Comparison of ENCODE assay signal across 30 mouse cellular contexts in the genomic region with DNA sequence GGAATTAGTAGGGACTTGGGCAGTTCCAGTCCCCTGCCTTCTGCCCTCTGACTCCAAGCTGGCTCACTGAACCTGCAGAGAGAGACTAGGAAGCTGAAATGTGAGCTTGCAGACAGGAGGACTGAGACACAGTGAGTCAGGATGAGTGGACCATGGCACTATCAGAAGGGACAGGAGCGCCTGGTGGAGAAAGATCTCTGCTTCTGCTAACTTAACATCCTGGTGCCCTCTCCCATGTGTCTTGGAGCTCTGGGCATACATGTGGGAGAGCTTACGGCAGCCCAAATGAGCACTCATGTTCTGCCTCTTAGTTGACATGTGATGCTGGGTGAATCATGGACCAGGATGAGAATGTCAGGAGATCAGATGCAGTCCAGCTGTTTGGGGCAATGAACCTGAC. TPM values are rescaled to one million over a fixed set of nuclear protein-coding genes. Genes with fewer than 3 reads are reported as not detected.
DNase-seq lines count a peak whose midpoint lies in the region; ATAC-seq lines count a peak whose summit lies in the region.
"Had no signal": no experiment of that assay in that cellular context is flagged by ENCODE, and none has a peak within 500 bp of the region (broad histone marks: within the 10 kb centered on the region; RNA-seq: fewer than 3 reads in every experiment).

No protein-coding gene starts in this region.

- 62% methylated on average over 2 of the region's 2 CpGs for WGBS in kidney, embryonic 15.5 days
- 61% methylated on average over 2 of the region's 2 CpGs for WGBS in liver, embryonic 15.5 days (ENCODE audit: insufficient replicate concordance)

- H3K4me2 ChIP-seq in kidney, embryonic 15.5 days, result no peak overlapping the region
- H3K4me2 ChIP-seq in liver, embryonic 15.5 days, result peak overlapping the region; percentile 41
- H3K4me2 ChIP-seq: forebrain, embryonic 12.5 days; lung, embryonic 14.5 days; midbrain, embryonic 13.5 days; stomach, embryonic 15.5 days had no signal

- H3K9ac ChIP-seq in kidney, embryonic 15.5 days, result no peak overlapping the region
- H3K9ac ChIP-seq in liver, embryonic 15.5 days, result peak overlapping the region; percentile 23; the same call in 1 of the 2 replicates
- H3K9ac ChIP-seq: forebrain, embryonic 12.5 days; lung, embryonic 14.5 days; midbrain, embryonic 13.5 days; stomach, embryonic 15.5 days had no signal

- H3K4me3 ChIP-seq in kidney, embryonic 15.5 days (replicated peaks), result no peak overlapping the region
- H3K4me3 ChIP-seq in liver, embryonic 15.5 days (replicated peaks), result no peak overlapping the region
- H3K4me3 ChIP-seq: erythroblast, embryonic 14.5 days; forebrain, embryonic 12.5 days; midbrain, embryonic 13.5 days; stomach, embryonic 15.5 days had no signal

- H3K36me3 ChIP-seq in kidney, embryonic 15.5 days, result no peaks in the 10 kb centered on the region
- no peaks in the 10 kb centered on the region for H3K36me3 ChIP-seq in liver, embryonic 15.5 days (replicated peaks)
- H3K36me3 ChIP-seq: forebrain, embryonic 12.5 days; midbrain, embryonic 13.5 days; stomach, embryonic 15.5 days had no signal

- DNase-seq in kidney, adult 11 months, result no peak
- peak; percentile 75 for DNase-seq in 3T3-L1 (ENCODE audit: low read depth, low spot score)
- DNase-seq in NIH3T3 (ENCODE audit: low read depth), result peak; percentile 67
- no peak for DNase-seq in layer of hippocampus, adult 11-12 months (ENCODE audit: low spot score)
- DNase-seq in B cell, adult 2 months, result no peak
- DNase-seq in MN1 (ENCODE audit: low spot score), result no peak
- DNase-seq: adrenal gland, postnatal 36 days; cerebellum, adult 18-20 months; cerebellum, postnatal 10 days; gastrocnemius, postnatal 10 days; kidney, adult 9 months; kidney, postnatal 25 days; left cerebral cortex, postnatal 4 days; lung, embryonic 14.5 days; lung, postnatal 14 days; retina, postnatal 1 day; right cerebral cortex, postnatal 14 days; thymus, postnatal 14 days had no signal

- 0 out of 2 replicates have a peak, but pooled peaks have one; percentile 52 for ATAC-seq in kidney, embryonic 15.5 days (replicated peaks; ENCODE audit: low FRiP score)
- peak; percentile 53 for ATAC-seq in liver, embryonic 15.5 days (ENCODE audit: insufficient read depth)
- ATAC-seq: hindbrain, postnatal 0 days; intestine, embryonic 16.5 days; midbrain, embryonic 13.5 days had no signal

- peaks cover 26% of the 10 kb centered on the region for H3K4me1 ChIP-seq in kidney, embryonic 15.5 days
- H3K4me1 ChIP-seq in liver, embryonic 15.5 days (replicated peaks), result peaks cover 78% of the 10 kb centered on the region

- H3K9me3 ChIP-seq in kidney, embryonic 15.5 days (replicated peaks), result no peaks in the 10 kb centered on the region
- no peaks in the 10 kb centered on the region for H3K9me3 ChIP-seq in liver, embryonic 15.5 days (replicated peaks)
- H3K9me3 ChIP-seq: forebrain, embryonic 12.5 days; midbrain, embryonic 13.5 days; stomach, embryonic 15.5 days had no signal

- H3K27ac ChIP-seq in kidney, embryonic 15.5 days, result peak overlapping the region; percentile 5; the same call in 1 of the 2 replicates
- H3K27ac ChIP-seq in liver, embryonic 15.5 days (replicated peaks), result peak overlapping the region; percentile 86
- H3K27ac ChIP-seq: forebrain, embryonic 12.5 days; hindbrain, postnatal 0 days; midbrain, embryonic 13.5 days; stomach, embryonic 15.5 days had no signal

- H3K27me3 ChIP-seq in kidney, embryonic 15.5 days, result no peaks in the 10 kb centered on the region
- no peaks in the 10 kb centered on the region for H3K27me3 ChIP-seq in liver, embryonic 15.5 days
- H3K27me3 ChIP-seq: midbrain, embryonic 13.5 days; stomach, embryonic 15.5 days had no signal

RNA-seq across cellular contexts. Expression of a gene that starts 12.0 kb away (rescaled TPM):
- 0.68 TPM in 1 of 2 replicates, not detected in the other for polyA plus RNA-seq in kidney, embryonic 15.5 days (2015; fragmentation: Nextera tagmentation; extraction: Ambion mirVana)
- 0.25 TPM in 1 of 2 replicates, not detected in the other for polyA plus RNA-seq in liver, embryonic 15.5 days (2015; fragmentation: Nextera tagmentation; extraction: Ambion mirVana)
- polyA plus RNA-seq: embryonic facial prominence, embryonic 14.5 days; erythroblast, embryonic 14.5 days; lung, embryonic 14.5 days; midbrain, embryonic 13.5 days; neural tube, embryonic 14.5 days; small intestine, adult 2 months; stomach, embryonic 15.5 days; urinary bladder, adult 2 months had no signal

RNA-seq across cellular contexts. Expression of a gene that starts 58.9 kb away (rescaled TPM):
- 35.3 and 39.4 TPM in 2 replicates for polyA plus RNA-seq in kidney, embryonic 15.5 days (2015; fragmentation: Nextera tagmentation; extraction: Ambion mirVana)
- polyA plus RNA-seq in liver, embryonic 15.5 days (2015; fragmentation: Nextera tagmentation; extraction: Ambion mirVana), result 8.6 and 9.6 TPM in 2 replicates

RNA-seq across cellular contexts. Expression of a gene that starts 59.5 kb away (rescaled TPM):
- polyA plus RNA-seq in kidney, embryonic 15.5 days (2015; fragmentation: Nextera tagmentation; extraction: Ambion mirVana), result 144 and 152 TPM in 2 replicates
- polyA plus RNA-seq in liver, embryonic 15.5 days (2015; fragmentation: Nextera tagmentation; extraction: Ambion mirVana), result 111 and 115 TPM in 2 replicates

Comparison
In these comparisons a context has a peak if more than half of its experiments do, and no peak if none do; other contexts are left out.
1. DNase-seq: peak in 3T3-L1 (single experiment) and NIH3T3 (single experiment); none in kidney, adult 11 months (single experiment), layer of hippocampus, adult 11-12 months (single experiment), B cell, adult 2 months (0 of 2) and MN1 (single experiment).